Mouse (Mus musculus) midbrain, embryonic 12.5 days (tissue): ENCODE measurements at regions not wholly inside any gene's neighbourhood (a gene's known extent, or its start where the extent isn't known, plus 50 kb on each side); places are given as distances from the start of the nearest gene placed in this dataset.
A peak's percentile ranks its signal among the peaks of the same experiment; 100 is the strongest.

Source experiments
- ATAC-seq: fragments of 200-750 bp; cut with Nextera tagmentation; 2 replicates; pipeline ENCODE4 v1.8.0; 2017; ENCODE audit warnings: low read depth, moderate TSS enrichment, moderate library complexity; ENCODE audit not compliant: low FRiP score
- H3K27ac ChIP-seq: fragments of 300-500 bp; sonication (generic); replicated peaks from 2 replicates; pipeline ENCODE4 v1.5.1; 2016; ENCODE audit warnings: mild to moderate bottlenecking
- H3K27me3 ChIP-seq: fragments of 300-500 bp; sonication (generic); 2 replicates; pipeline ENCODE4 v1.6.1; 2016; ENCODE audit warnings: mild to moderate bottlenecking
- H3K36me3 ChIP-seq: fragments of 300-500 bp; sonication (generic); 2 replicates; pipeline ENCODE4 v1.6.1; 2016
- H3K4me1 ChIP-seq: fragments of 300-500 bp; sonication (generic); 2 replicates; pipeline ENCODE4 v1.6.1; 2016
- H3K4me2 ChIP-seq: fragments of 300-500 bp; sonication (generic); replicated peaks from 2 replicates; pipeline ENCODE4 v1.6.1; 2016; ENCODE audit warnings: mild to moderate bottlenecking, moderate library complexity
- H3K4me3 ChIP-seq: fragments of 300-500 bp; sonication (generic); 2 replicates; pipeline ENCODE4 v1.5.1; 2016; ENCODE audit warnings: mild to moderate bottlenecking
- H3K9ac ChIP-seq: fragments of 300-500 bp; sonication (generic); replicated peaks from 2 replicates; pipeline ENCODE4 v1.6.1; 2016; ENCODE audit warnings: mild to moderate bottlenecking, moderate library complexity
- H3K9me3 ChIP-seq: fragments of 300-500 bp; sonication (generic); 2 replicates; pipeline ENCODE4 v1.6.1; 2016; ENCODE audit warnings: mild to moderate bottlenecking
- WGBS: fragments of 180-500 bp; shearing (Covaris S2); methylation state at CpG from one replicate; pipeline ENCODE4 v1.1.7; 2016; 5-methylcytosine and 5-hydroxymethylcytosine counted together

- whole genome bisulfite sequencing: 82% methylated on average over 2 of the region's 2 CpGs
- ATAC-seq: no peak
- no peaks in the 10 kb centered on the region for H3K4me1 ChIP-seq
Observed at GRCm38 (mm10) chr12:67471666-67472065, 249.3 kb upstream of the Mdga2 start.

GRCm38 (mm10) chr12:67471001-67471400 is 248.7 kb upstream of the Mdga2 start:
- ATAC-seq: no peak
- Histone ChIP-seq H3K27me3 (no peaks in the 10 kb centered on the region), H3K27ac (no peak overlapping the region), H3K9ac (no peak overlapping the region), H3K4me1 (no peaks in the 10 kb centered on the region), H3K36me3 (no peaks in the 10 kb centered on the region), H3K4me2 (no peak overlapping the region), H3K9me3 (no peaks in the 10 kb centered on the region), H3K4me3 (no peak overlapping the region)
- 87% methylated on average over 3 of the region's 3 CpGs for WGBS

More at GRCm38 (mm10) chr12:67471666-67472065, 249.3 kb upstream of the Mdga2 start:
- H3K9ac ChIP-seq: no peak overlapping the region
- no peaks in the 10 kb centered on the region for H3K27me3 ChIP-seq
- no peak overlapping the region for H3K27ac ChIP-seq
- H3K9me3 ChIP-seq: no peaks in the 10 kb centered on the region
- H3K4me3 ChIP-seq: no peak overlapping the region
- no peaks in the 10 kb centered on the region for H3K36me3 ChIP-seq
- no peak overlapping the region for H3K4me2 ChIP-seq

- no peak overlapping the region for H3K4me3 ChIP-seq
- no peaks in the 10 kb centered on the region for H3K27me3 ChIP-seq
- 69% methylated on average over 1 of the region's 1 CpGs for WGBS
- H3K9ac ChIP-seq: no peak overlapping the region
- H3K36me3 ChIP-seq: no peaks in the 10 kb centered on the region
- H3K4me1 ChIP-seq: no peaks in the 10 kb centered on the region
- no peak for ATAC-seq
- no peak overlapping the region for H3K27ac ChIP-seq
- H3K9me3 ChIP-seq: no peaks in the 10 kb centered on the region
- H3K4me2 ChIP-seq: no peak overlapping the region
Observed at GRCm38 (mm10) chr12:67449109-67449508, 226.8 kb upstream of the Mdga2 start.

GRCm38 (mm10) chr12:67430318-67430950 is 208.1 kb upstream of the Mdga2 start:
- Histone ChIP-seq H3K9ac (no peak overlapping the region), H3K4me2 (no peak overlapping the region), H3K36me3 (no peaks in the 10 kb centered on the region), H3K27me3 (no peaks in the 10 kb centered on the region), H3K27ac (no peak overlapping the region), H3K4me1 (no peaks in the 10 kb centered on the region), H3K4me3 (no peak overlapping the region), H3K9me3 (no peaks in the 10 kb centered on the region)
- ATAC-seq: peak; percentile 44; the same call in 1 of the 2 replicates
- 42% methylated on average over 6 of the region's 6 CpGs for WGBS

GRCm38 (mm10) chr12:67426801-67427200 is 204.5 kb upstream of the Mdga2 start:
- H3K4me1 ChIP-seq: no peaks in the 10 kb centered on the region
- no peak overlapping the region for H3K9ac ChIP-seq
- H3K27ac ChIP-seq: no peak overlapping the region
- no peaks in the 10 kb centered on the region for H3K27me3 ChIP-seq
- no peak for ATAC-seq
- no peak overlapping the region for H3K4me3 ChIP-seq
- H3K36me3 ChIP-seq: no peaks in the 10 kb centered on the region
- H3K4me2 ChIP-seq: no peak overlapping the region
- no peaks in the 10 kb centered on the region for H3K9me3 ChIP-seq
- 83% methylated on average over 6 of the region's 6 CpGs for WGBS

- 71% methylated on average over 3 of the region's 3 CpGs for WGBS
- no peak overlapping the region for H3K4me3 ChIP-seq
- H3K9me3 ChIP-seq: no peaks in the 10 kb centered on the region
- H3K9ac ChIP-seq: no peak overlapping the region
- H3K27ac ChIP-seq: no peak overlapping the region
- no peak overlapping the region for H3K4me2 ChIP-seq
- H3K4me1 ChIP-seq: no peaks in the 10 kb centered on the region
- H3K27me3 ChIP-seq: no peaks in the 10 kb centered on the region
- H3K36me3 ChIP-seq: no peaks in the 10 kb centered on the region
- ATAC-seq: no peak
Observed at GRCm38 (mm10) chr12:67399537-67399936, 177.2 kb upstream of the Mdga2 start.

- Histone ChIP-seq H3K9ac (no peak overlapping the region), H3K36me3 (no peaks in the 10 kb centered on the region), H3K4me1 (no peaks in the 10 kb centered on the region), H3K4me2 (no peak overlapping the region), H3K4me3 (no peak overlapping the region), H3K27ac (no peak overlapping the region), H3K9me3 (no peaks in the 10 kb centered on the region), H3K27me3 (no peaks in the 10 kb centered on the region)
- 85% methylated on average over 1 of the region's 1 CpGs for WGBS
- ATAC-seq: no peak
Observed at GRCm38 (mm10) chr12:67374530-67374929, 152.2 kb upstream of the Mdga2 start.

- Histone ChIP-seq H3K27me3 (no peaks in the 10 kb centered on the region), H3K9ac (no peak overlapping the region), H3K4me2 (no peak overlapping the region), H3K27ac (no peak overlapping the region), H3K36me3 (no peaks in the 10 kb centered on the region), H3K4me1 (no peaks in the 10 kb centered on the region), H3K4me3 (no peak overlapping the region), H3K9me3 (no peaks in the 10 kb centered on the region)
- peak; percentile 65; the same call in 1 of the 2 replicates for ATAC-seq
- 7% methylated on average over 2 of the region's 2 CpGs for WGBS
Observed at GRCm38 (mm10) chr12:67348551-67348950, 126.2 kb upstream of the Mdga2 start.

GRCm38 (mm10) chr12:67332483-67332998 is 110.2 kb upstream of the Mdga2 start:
- H3K36me3 ChIP-seq: no peaks in the 10 kb centered on the region
- no peak overlapping the region for H3K4me3 ChIP-seq
- no peak overlapping the region for H3K4me2 ChIP-seq
- H3K9me3 ChIP-seq: no peaks in the 10 kb centered on the region
- WGBS: 70% methylated on average over 2 of the region's 2 CpGs
- no peak overlapping the region for H3K27ac ChIP-seq
- ATAC-seq: no peak
- H3K9ac ChIP-seq: no peak overlapping the region
- no peaks in the 10 kb centered on the region for H3K27me3 ChIP-seq
- no peaks in the 10 kb centered on the region for H3K4me1 ChIP-seq

GRCm38 (mm10) chr12:67326326-67326725 is 104.0 kb upstream of the Mdga2 start:
- no peak overlapping the region for H3K4me2 ChIP-seq
- H3K27me3 ChIP-seq: no peaks in the 10 kb centered on the region
- no peak overlapping the region for H3K9ac ChIP-seq
- H3K36me3 ChIP-seq: no peaks in the 10 kb centered on the region
- no peak for ATAC-seq
- H3K4me3 ChIP-seq: no peak overlapping the region
- 21% methylated on average over 2 of the region's 2 CpGs for WGBS
- H3K9me3 ChIP-seq: no peaks in the 10 kb centered on the region
- H3K27ac ChIP-seq: no peak overlapping the region
- no peaks in the 10 kb centered on the region for H3K4me1 ChIP-seq

GRCm38 (mm10) chr12:67325799-67326198 is 103.5 kb upstream of the Mdga2 start:
- WGBS: 32% methylated on average over 1 of the region's 1 CpGs
- H3K9ac ChIP-seq: no peak overlapping the region
- no peak for ATAC-seq
- no peaks in the 10 kb centered on the region for H3K36me3 ChIP-seq
- no peaks in the 10 kb centered on the region for H3K27me3 ChIP-seq
- H3K4me2 ChIP-seq: no peak overlapping the region
- no peak overlapping the region for H3K27ac ChIP-seq
- no peaks in the 10 kb centered on the region for H3K9me3 ChIP-seq
- H3K4me1 ChIP-seq: no peaks in the 10 kb centered on the region
- no peak overlapping the region for H3K4me3 ChIP-seq

GRCm38 (mm10) chr12:67325335-67325734 is 103.0 kb upstream of the Mdga2 start:
- H3K36me3 ChIP-seq: no peaks in the 10 kb centered on the region
- H3K9ac ChIP-seq: no peak overlapping the region
- no peaks in the 10 kb centered on the region for H3K27me3 ChIP-seq
- H3K4me1 ChIP-seq: no peaks in the 10 kb centered on the region
- H3K4me3 ChIP-seq: no peak overlapping the region
- no peak overlapping the region for H3K27ac ChIP-seq
- no peaks in the 10 kb centered on the region for H3K9me3 ChIP-seq
- 69% methylated on average over 4 of the region's 4 CpGs for WGBS
- no peak overlapping the region for H3K4me2 ChIP-seq
- ATAC-seq: no peak

GRCm38 (mm10) chr12:67318687-67319086 is 96.3 kb upstream of the Mdga2 start:
- ATAC-seq: no peak
- WGBS: 60% methylated on average over 2 of the region's 2 CpGs
- no peaks in the 10 kb centered on the region for H3K9me3 ChIP-seq

More at GRCm38 (mm10) chr12:67318687-67319086, 96.3 kb upstream of the Mdga2 start:
- H3K4me1 ChIP-seq: no peaks in the 10 kb centered on the region
- H3K4me2 ChIP-seq: no peak overlapping the region
- H3K27ac ChIP-seq: no peak overlapping the region
- H3K27me3 ChIP-seq: no peaks in the 10 kb centered on the region
- no peaks in the 10 kb centered on the region for H3K36me3 ChIP-seq
- no peak overlapping the region for H3K4me3 ChIP-seq
- no peak overlapping the region for H3K9ac ChIP-seq
